ENCODE assay signal across 22 mouse cellular contexts in the genomic region with DNA sequence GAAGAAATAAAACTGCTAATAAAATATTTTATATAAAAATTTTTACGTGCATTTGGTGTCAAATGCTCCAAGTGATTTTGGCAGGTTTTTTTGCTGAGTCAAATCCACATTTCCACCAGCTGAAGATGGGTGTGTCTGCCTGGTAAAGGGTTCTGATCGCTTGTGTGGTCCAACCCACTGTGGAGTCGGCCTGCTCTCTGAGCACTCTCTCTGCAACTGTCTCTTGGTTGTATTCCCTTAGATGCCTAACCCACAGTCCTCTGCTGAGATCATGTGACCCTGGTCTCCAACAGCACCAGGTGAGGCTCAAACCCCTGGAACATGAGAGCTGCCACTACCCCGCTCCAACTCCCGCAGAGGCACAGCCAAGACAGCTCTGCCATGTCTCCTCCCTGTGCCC. TPM values are rescaled to one million over a fixed set of nuclear protein-coding genes. Genes with fewer than 3 reads are reported as not detected.
"Had no signal": no experiment of that assay in that cellular context is flagged by ENCODE, and none has a peak within 500 bp of the region (broad histone marks: within the 10 kb centered on the region; RNA-seq: fewer than 3 reads in every experiment).

No protein-coding gene starts in this region.

- H3K27me3 ChIP-seq: lung, embryonic 15.5 days; midbrain, embryonic 15.5 days; neural tube, embryonic 12.5 days; stomach, embryonic 15.5 days had no signal

- H3K9ac ChIP-seq: liver, embryonic 15.5 days; liver, postnatal 0 days; lung, embryonic 15.5 days; midbrain, embryonic 12.5 days; midbrain, embryonic 15.5 days; neural tube, embryonic 12.5 days; stomach, embryonic 15.5 days had no signal

- H3K4me3 ChIP-seq: liver, embryonic 15.5 days; lung, embryonic 15.5 days; megakaryocyte, embryonic 14.5 days; midbrain, embryonic 12.5 days; midbrain, embryonic 15.5 days; neural tube, embryonic 12.5 days; stomach, embryonic 15.5 days had no signal

- H3K4me2 ChIP-seq: liver, embryonic 15.5 days; lung, embryonic 15.5 days; midbrain, embryonic 12.5 days; midbrain, embryonic 15.5 days; neural tube, embryonic 12.5 days; stomach, embryonic 15.5 days had no signal

- H3K9me3 ChIP-seq: liver, embryonic 15.5 days; lung, embryonic 15.5 days; megakaryocyte, embryonic 14.5 days; midbrain, embryonic 12.5 days; midbrain, embryonic 15.5 days; stomach, embryonic 15.5 days had no signal

- ATAC-seq: liver, postnatal 0 days; midbrain, embryonic 15.5 days had no signal

- H3K4me1 ChIP-seq: lung, embryonic 15.5 days; megakaryocyte, embryonic 14.5 days; midbrain, embryonic 15.5 days; stomach, embryonic 15.5 days had no signal

- H3K27ac ChIP-seq: liver, embryonic 15.5 days; lung, embryonic 15.5 days; midbrain, embryonic 12.5 days; midbrain, embryonic 15.5 days; neural tube, embryonic 12.5 days; stomach, embryonic 15.5 days; stomach, postnatal 0 days had no signal

- H3K36me3 ChIP-seq: liver, embryonic 15.5 days; lung, embryonic 15.5 days; midbrain, embryonic 15.5 days; neural tube, embryonic 12.5 days; stomach, embryonic 15.5 days had no signal

- DNase-seq: liver, postnatal 0 days; lung, adult 2 months; lung, postnatal 10 days; lung, postnatal 4 days; right cerebral cortex, postnatal 14 days; thymus, adult 2 months; thymus, postnatal 25 days; thymus, postnatal 4 days had no signal

RNA-seq across cellular contexts. Expression of a gene that starts 11.5 kb away (rescaled TPM):
- total RNA-seq: midbrain, postnatal 0 days; monocyte, adult 5-6 weeks; neutrophil, adult 5-6 weeks had no signal
- polyA plus RNA-seq: lung, adult 2 months; neural tube, embryonic 14.5 days; spleen, adult 2 months; urinary bladder, adult 2 months had no signal

RNA-seq across cellular contexts. Expression of a gene that starts 26.1 kb away (rescaled TPM):
- total RNA-seq: midbrain, postnatal 0 days; monocyte, adult 5-6 weeks; neutrophil, adult 5-6 weeks had no signal
- polyA plus RNA-seq: liver, embryonic 15.5 days; lung, embryonic 15.5 days; midbrain, embryonic 12.5 days; midbrain, embryonic 15.5 days; midbrain, postnatal 0 days; neural tube, embryonic 12.5 days; neural tube, embryonic 14.5 days had no signal

RNA-seq across cellular contexts. Expression of a gene that starts 47.1 kb away (rescaled TPM):
- total RNA-seq: midbrain, postnatal 0 days; monocyte, adult 5-6 weeks; neutrophil, adult 5-6 weeks had no signal
- polyA plus RNA-seq: liver, embryonic 15.5 days; liver, postnatal 0 days; lung, adult 2 months; lung, embryonic 15.5 days; midbrain, embryonic 12.5 days; midbrain, embryonic 15.5 days; midbrain, postnatal 0 days; neural tube, embryonic 12.5 days; neural tube, embryonic 14.5 days; spleen, adult 2 months; urinary bladder, adult 2 months had no signal
